Mouse (Mus musculus) thymus, adult 2 months (tissue): ENCODE results near the gene Gpr137.

Source experiments
- CTCF ChIP-seq: fragments of 200-500 bp; IDR thresholded peaks from 2 replicates; pipeline ENCODE4 v1.5.1; 2012; ENCODE audit warnings: mild to moderate bottlenecking, control low read depth, low read length, moderate library complexity, borderline replicate concordance; ENCODE audit not compliant: control insufficient read depth, poor library complexity, insufficient read depth; ENCODE audit errors: extremely low read depth
- POLR2A ChIP-seq: fragments of 200-500 bp; IDR thresholded peaks from 2 replicates; pipeline ENCODE4 v1.6.1; 2012; ENCODE audit warnings: mild to moderate bottlenecking, low read length, control low read depth, moderate library complexity; ENCODE audit not compliant: control insufficient read depth, poor library complexity, insufficient read depth; ENCODE audit errors: extremely low read depth

DNA sequence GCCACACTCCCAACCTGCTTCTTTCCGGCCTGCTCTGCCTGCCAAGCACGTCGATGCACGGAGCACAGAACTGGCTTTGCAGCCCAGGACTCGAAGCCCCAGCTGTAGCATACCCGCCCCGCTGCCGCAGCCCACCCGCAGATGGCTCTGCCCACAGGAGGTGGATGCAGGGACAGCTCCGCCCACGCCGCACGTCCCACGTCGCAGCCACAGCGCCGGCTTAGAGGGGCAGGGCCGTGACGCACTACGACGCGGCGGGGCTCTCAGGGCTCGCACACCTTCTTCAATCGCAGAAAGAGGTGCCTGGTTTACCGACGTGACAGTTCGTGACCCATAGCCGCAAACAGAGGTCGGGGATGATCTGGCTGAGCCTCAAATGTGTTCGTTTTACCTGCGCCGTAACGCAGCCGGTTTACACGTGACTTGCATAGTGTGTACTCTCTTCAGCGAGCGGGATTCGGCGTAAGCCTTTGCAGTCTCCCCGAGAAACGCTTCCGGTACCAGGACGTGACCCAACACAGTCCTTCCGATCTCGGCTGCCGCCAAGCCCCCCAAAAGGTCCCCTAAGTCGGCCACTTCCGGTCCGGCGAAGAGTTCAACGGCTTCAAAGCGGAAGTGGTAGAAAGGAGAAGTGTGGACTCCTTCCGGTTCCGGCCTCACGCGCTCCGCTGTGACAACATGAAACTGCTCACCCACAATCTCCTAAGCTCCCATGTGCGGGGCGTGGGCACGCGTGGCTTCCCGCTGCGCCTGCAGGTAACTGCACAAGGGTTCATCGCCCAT, 32.6 kb downstream of the Gpr137 start, which contains the start of the genes Trmt112 and Prdx5:
- TF ChIP-seq CTCF (no peak; the same call in 1 of the 2 replicates), POLR2A (peak; percentile 85; the same call in 1 of the 2 replicates)
